Mouse (Mus musculus) myocyte (in vitro differentiated cells): ENCODE measurements at regions not wholly inside any gene's neighbourhood (a gene's known extent, or its start where the extent isn't known, plus 50 kb on each side); places are given as distances from the start of the nearest gene placed in this dataset.

ENCODE experiments used
- H3K27me3 ChIP-seq: one replicate; pipeline ENCODE4 v1.6.1; 2011; ENCODE audit not compliant: control insufficient read depth, insufficient read depth, insufficient read length
- H3K36me3 ChIP-seq: one replicate; pipeline ENCODE4 v1.6.1; 2011; ENCODE audit not compliant: control insufficient read depth, insufficient read depth
- H3K4me2 ChIP-seq: one replicate; pipeline ENCODE4 v1.6.1; 2011; ENCODE audit warnings: low read depth, control low read depth
- H3K4me3 ChIP-seq: one replicate; pipeline ENCODE4 v1.5.1; 2011; ENCODE audit warnings: mild to moderate bottlenecking, control low read depth, moderate library complexity
- H3K79me2 ChIP-seq: one replicate; pipeline ENCODE4 v1.6.1; 2011; ENCODE audit not compliant: control insufficient read depth, insufficient read depth
- H3ac ChIP-seq: one replicate; pipeline ENCODE4 v1.6.1; 2011; ENCODE audit not compliant: control insufficient read depth, insufficient read length
- CEBPB ChIP-seq: IDR thresholded peaks from 2 replicates; pipeline ENCODE4 v1.6.1; 2011; ENCODE audit warnings: mild to moderate bottlenecking, moderate library complexity; ENCODE audit not compliant: poor library complexity, insufficient read depth, severe bottlenecking
- E2F4 ChIP-seq: IDR thresholded peaks from one replicate; pipeline ENCODE4 v1.6.1; 2011; ENCODE audit warnings: mild to moderate bottlenecking, control low read depth, moderate library complexity; ENCODE audit not compliant: insufficient read depth
- MAX ChIP-seq: IDR thresholded peaks from one replicate; pipeline ENCODE4 v1.6.1; 2011; ENCODE audit warnings: low read depth, mild to moderate bottlenecking, control low read depth
- MYOD1 ChIP-seq, 3 experiments: IDR thresholded peaks; one replicate each; pipeline ENCODE4 v1.6.1; 2011; ENCODE audit warnings: control low read depth in 2 of 3, low read depth in 2 of 3, mild to moderate bottlenecking in 2 of 3, moderate library complexity in 1 of 3; ENCODE audit not compliant: insufficient read length in 2 of 3, control insufficient read depth in 1 of 3
- MYOG ChIP-seq, 3 experiments: IDR thresholded peaks; one replicate each; pipeline ENCODE4 v1.6.1; 2011; ENCODE audit warnings: control low read depth in 2 of 3, low read depth in 2 of 3, mild to moderate bottlenecking in 2 of 3; ENCODE audit not compliant: insufficient read length in 2 of 3, control insufficient read depth in 1 of 3, insufficient read depth in 1 of 3
- POLR2A ChIP-seq: IDR thresholded peaks from one replicate; pipeline ENCODE4 v1.6.1; 2011; ENCODE audit warnings: low read depth, mild to moderate bottlenecking, control low read depth, moderate library complexity; ENCODE audit not compliant: insufficient read length
- POLR2AphosphoS2 ChIP-seq: IDR thresholded peaks from one replicate; pipeline ENCODE4 v1.6.1; 2011; ENCODE audit warnings: low read depth, control low read depth; ENCODE audit not compliant: insufficient read length
- REST ChIP-seq: IDR thresholded peaks from one replicate; pipeline ENCODE4 v1.6.1; 2011; ENCODE audit warnings: mild to moderate bottlenecking, control low read depth, moderate library complexity; ENCODE audit not compliant: insufficient read depth, insufficient read length
- SRF ChIP-seq: IDR thresholded peaks from one replicate; pipeline ENCODE4 v1.6.1; 2011; ENCODE audit warnings: low read depth; ENCODE audit not compliant: control insufficient read depth, insufficient read length
- TCF12 ChIP-seq: IDR thresholded peaks from one replicate; pipeline ENCODE4 v1.6.1; 2011; ENCODE audit warnings: mild to moderate bottlenecking, control low read depth; ENCODE audit not compliant: poor library complexity, insufficient read depth, severe bottlenecking
- TCF3 ChIP-seq: IDR thresholded peaks from one replicate; pipeline ENCODE4 v1.6.1; 2011; ENCODE audit warnings: low read depth, control low read depth; ENCODE audit not compliant: insufficient read length
- USF1 ChIP-seq: IDR thresholded peaks from one replicate; pipeline ENCODE4 v1.6.1; 2011; ENCODE audit warnings: low read depth, mild to moderate bottlenecking, control low read depth, moderate library complexity

- TF ChIP-seq MYOD1 (IDR thresholded peaks at IDR 0.05; ENCODE audit: control insufficient read depth in 1 of 3, insufficient read length in 2 of 3, low read depth in 2 of 3) (no peak), POLR2AphosphoS2 (no peak), E2F4 (no peak)
- no peak overlapping the region for H3K4me3 ChIP-seq
- H3K36me3 ChIP-seq = no peaks in the 10 kb centered on the region
- H3K79me2 ChIP-seq = no peaks in the 10 kb centered on the region
- no peak overlapping the region for H3K4me2 ChIP-seq
- no peaks in the 10 kb centered on the region for H3K27me3 ChIP-seq
- no peak overlapping the region for H3ac ChIP-seq
Measured at GRCm38 (mm10) chr14:58867396-58868107, 275.1 kb downstream of the 1700129C05Rik start.

DNA sequence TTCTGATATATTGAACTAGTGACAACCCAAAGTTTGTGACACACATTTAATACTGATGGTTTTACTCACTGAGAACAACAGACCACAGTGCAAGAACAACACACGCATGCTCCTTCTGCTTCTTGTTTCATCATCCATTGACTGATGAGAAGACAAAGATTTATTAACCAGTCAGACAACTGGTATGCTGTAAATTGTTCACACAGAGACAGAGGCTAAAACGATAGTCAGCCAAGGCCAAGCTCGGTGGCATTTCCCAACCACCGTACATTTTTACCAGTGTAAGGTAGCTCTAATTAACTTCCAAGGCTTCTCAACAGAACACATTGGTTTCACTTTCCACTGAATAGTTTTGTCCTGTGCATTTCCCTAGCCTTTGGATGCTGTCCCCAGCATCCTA, 287.8 kb downstream of the 1700129C05Rik start:
- TF ChIP-seq SRF (no peak), POLR2AphosphoS2 (no peak), USF1 (no peak), POLR2A (no peak), REST (no peak), TCF3 (no peak), MYOD1 (IDR thresholded peaks at IDR 0.05; ENCODE audit: control insufficient read depth in 1 of 3, insufficient read length in 2 of 3, low read depth in 2 of 3) (no peak), E2F4 (no peak), CEBPB (no peak), TCF12 (no peak), MAX (no peak), MYOG (IDR thresholded peaks at IDR 0.05; ENCODE audit: control insufficient read depth in 1 of 3, insufficient read depth in 1 of 3, insufficient read length in 2 of 3, low read depth in 2 of 3) (no peak)
- H3K79me2 ChIP-seq = no peaks in the 10 kb centered on the region
- no peak overlapping the region for H3ac ChIP-seq

DNA sequence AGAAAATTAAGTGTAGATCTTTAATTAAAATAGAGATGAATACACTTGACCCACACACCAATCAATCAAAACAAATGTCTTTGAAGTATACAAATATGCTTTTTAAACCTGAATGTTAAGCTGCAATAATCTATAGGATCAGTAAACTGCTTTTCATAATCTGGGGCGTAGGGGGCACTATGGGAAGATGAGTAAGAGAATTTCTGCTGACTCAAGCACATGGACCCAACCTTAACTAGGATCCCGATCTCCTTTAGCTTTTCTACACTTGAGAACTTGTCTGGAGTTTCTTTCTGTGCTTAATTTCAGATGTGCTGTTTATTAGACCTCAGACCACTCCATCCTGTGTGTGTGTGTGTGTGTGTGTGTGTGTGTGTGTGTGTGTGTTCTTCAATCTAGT, 298.1 kb downstream of the 1700129C05Rik start:
- no peaks in the 10 kb centered on the region for H3K27me3 ChIP-seq
- no peaks in the 10 kb centered on the region for H3K36me3 ChIP-seq
- H3ac ChIP-seq = no peak overlapping the region
- H3K4me2 ChIP-seq = no peak overlapping the region
- H3K79me2 ChIP-seq = no peaks in the 10 kb centered on the region
- TF ChIP-seq CEBPB = no peak
- no peak overlapping the region for H3K4me3 ChIP-seq

More for the DNA sequence above, 287.8 kb downstream of the 1700129C05Rik start:
- Histone ChIP-seq H3K36me3 (no peaks in the 10 kb centered on the region), H3K27me3 (no peaks in the 10 kb centered on the region), H3K4me3 (no peak overlapping the region), H3K4me2 (peak overlapping the region; percentile 4)

GRCm38 (mm10) chr14:58842196-58842886, 300.4 kb downstream of the 1700129C05Rik start:
- Histone ChIP-seq H3K27me3 (no peaks in the 10 kb centered on the region), H3K4me2 (no peak overlapping the region), H3K79me2 (no peaks in the 10 kb centered on the region), H3K36me3 (no peaks in the 10 kb centered on the region), H3ac (no peak overlapping the region), H3K4me3 (no peak overlapping the region)
- TF ChIP-seq TCF3 = no peak
- TF ChIP-seq MAX = no peak
- TF ChIP-seq TCF12 = no peak
- TF ChIP-seq MYOG (IDR thresholded peaks at IDR 0.05; ENCODE audit: control insufficient read depth in 1 of 3, insufficient read depth in 1 of 3, insufficient read length in 2 of 3, low read depth in 2 of 3) = no peak

DNA sequence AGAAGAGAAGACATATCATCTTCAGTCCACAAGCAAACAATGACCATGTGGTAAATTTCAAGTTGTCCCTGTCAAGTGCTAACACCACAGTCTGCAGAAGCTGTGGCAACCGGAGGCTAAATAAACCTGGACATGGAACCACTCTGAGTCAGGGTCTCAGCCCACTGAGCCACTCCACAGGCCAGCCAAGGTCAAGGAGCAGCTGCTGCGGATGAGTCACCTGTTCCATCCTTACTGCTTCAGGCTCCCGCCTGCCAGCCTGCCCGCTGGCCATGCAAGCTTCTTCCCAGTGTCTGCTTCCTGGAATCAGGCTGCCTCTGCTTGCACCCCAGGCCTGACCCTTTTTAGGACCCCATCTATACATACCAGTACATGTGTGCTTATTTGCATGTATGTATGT, 319.8 kb downstream of the 1700129C05Rik start:
- no peaks in the 10 kb centered on the region for H3K36me3 ChIP-seq
- H3K27me3 ChIP-seq = no peaks in the 10 kb centered on the region
- H3K4me3 ChIP-seq = no peak overlapping the region
- H3ac ChIP-seq = no peak overlapping the region
- peak; percentile 76 for TF ChIP-seq TCF3
- no peak for TF ChIP-seq REST
- no peak for TF ChIP-seq CEBPB
- no peak for TF ChIP-seq MAX
- TF ChIP-seq POLR2AphosphoS2 = no peak
- peak; percentile 82 for TF ChIP-seq TCF12
- no peak for TF ChIP-seq E2F4
- TF ChIP-seq POLR2A = no peak
- no peak for TF ChIP-seq USF1
- peak; percentile 84 to 99 (median 97) for TF ChIP-seq MYOG (IDR thresholded peaks at IDR 0.05; ENCODE audit: control insufficient read depth in 1 of 3, insufficient read depth in 1 of 3, insufficient read length in 2 of 3, low read depth in 2 of 3)
- peak; percentile 52 to 100 (median 99) for TF ChIP-seq MYOD1 (IDR thresholded peaks at IDR 0.05; ENCODE audit: control insufficient read depth in 1 of 3, insufficient read length in 2 of 3, low read depth in 2 of 3)
- TF ChIP-seq SRF = no peak
- H3K4me2 ChIP-seq = peak overlapping the region; percentile 30
- H3K79me2 ChIP-seq = no peaks in the 10 kb centered on the region
